Mouse (Mus musculus) frontal cortex, postnatal 10 days (tissue): ENCODE measurements around the gene Plp1.

ENCODE experiments used
- DNase-seq, 2 experiments: peaks; one replicate each; pipeline ENCODE4 v3.0.0; 2022; ENCODE audit warnings: low spot score in 2 of 2, mixed read lengths in 1 of 2

The Plp1 gene

GRCm38 (mm10) chrX:136822371-136822770 is at the start of gene Plp1:
Gene Plp1, plus strand, starts transcription at chrX:136822671.
- no peak for DNase-seq

GRCm38 (mm10) chrX:136773035-136773434 is 49.4 kb upstream of the Plp1 start:
- DNase-seq = no peak

DNA sequence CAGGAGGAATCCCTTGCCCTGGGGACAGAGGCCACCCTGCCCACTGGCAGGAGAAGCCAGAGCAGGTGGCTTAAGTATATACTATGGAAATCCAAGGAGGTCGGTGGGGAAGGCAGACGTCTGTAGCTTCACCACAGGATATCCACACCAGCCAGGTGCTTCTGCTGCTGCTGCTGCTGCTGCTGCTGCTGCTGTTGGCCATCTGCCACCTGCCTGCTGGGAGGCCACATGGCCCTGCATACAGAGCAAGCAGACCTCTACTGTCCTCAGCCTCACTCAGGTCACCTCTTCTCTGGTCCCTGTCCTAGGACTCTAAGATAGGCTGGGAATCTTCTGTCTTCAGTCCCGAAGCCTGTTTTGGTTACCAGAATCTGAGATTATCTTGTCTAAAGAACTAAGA is 44.4 kb upstream of the Plp1 start:
- DNase-seq = no peak

GRCm38 (mm10) chrX:136779262-136779661 is 43.2 kb upstream of the Plp1 start:
- DNase-seq = no peak

GRCm38 (mm10) chrX:136780041-136780440 is 42.4 kb upstream of the Plp1 start, which contains the start of gene Glra4:
Gene Glra4, minus strand, starts transcription at chrX:136780141.
- no peak for DNase-seq

- DNase-seq = no peak
Measured at GRCm38 (mm10) chrX:136789446-136789845, 33.0 kb upstream of the Plp1 start.

- DNase-seq = no peak
Measured at GRCm38 (mm10) chrX:136797223-136797622, 25.2 kb upstream of the Plp1 start.

DNA sequence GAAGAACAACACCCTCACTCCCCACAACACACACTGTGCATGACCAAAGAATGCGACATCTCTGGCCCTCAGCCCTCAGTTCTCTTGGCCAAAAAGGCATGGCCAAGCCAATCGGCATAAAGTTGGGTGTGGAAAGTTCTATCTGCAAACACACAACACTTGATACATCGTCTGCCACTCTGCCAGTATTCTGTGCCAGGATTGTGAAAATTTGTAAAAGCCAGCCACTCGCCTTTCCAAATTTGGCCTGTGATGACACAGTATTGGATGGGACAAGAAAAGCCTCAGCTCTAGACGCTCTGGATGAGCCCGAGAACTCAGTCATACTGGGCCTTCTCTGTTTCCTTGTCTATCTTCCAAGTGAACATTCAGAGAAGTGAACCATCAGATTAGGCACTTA is 2.7 kb upstream of the Plp1 start:
- no peak for DNase-seq

DNA sequence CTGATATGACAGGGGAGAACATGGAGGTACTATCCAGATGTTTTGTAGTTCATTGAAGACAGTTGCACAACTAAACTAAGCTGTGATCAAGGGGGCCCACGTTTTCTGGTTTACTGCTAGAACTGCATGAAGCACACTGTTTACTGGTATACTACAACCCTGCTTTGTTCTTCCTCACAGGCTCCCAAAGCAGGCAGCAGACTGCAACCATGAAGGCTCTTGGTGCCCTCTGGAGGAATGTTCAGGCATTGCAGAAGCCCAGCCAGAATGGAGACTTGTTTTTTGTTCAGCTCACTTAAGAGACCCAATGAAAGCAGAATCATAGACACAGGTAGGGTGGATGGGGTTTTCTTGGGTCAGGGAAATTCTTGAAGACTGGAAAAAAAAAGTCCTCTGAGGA is 2.2 kb upstream of the Plp1 start:
- peak; percentile 24 to 67 for DNase-seq

DNA sequence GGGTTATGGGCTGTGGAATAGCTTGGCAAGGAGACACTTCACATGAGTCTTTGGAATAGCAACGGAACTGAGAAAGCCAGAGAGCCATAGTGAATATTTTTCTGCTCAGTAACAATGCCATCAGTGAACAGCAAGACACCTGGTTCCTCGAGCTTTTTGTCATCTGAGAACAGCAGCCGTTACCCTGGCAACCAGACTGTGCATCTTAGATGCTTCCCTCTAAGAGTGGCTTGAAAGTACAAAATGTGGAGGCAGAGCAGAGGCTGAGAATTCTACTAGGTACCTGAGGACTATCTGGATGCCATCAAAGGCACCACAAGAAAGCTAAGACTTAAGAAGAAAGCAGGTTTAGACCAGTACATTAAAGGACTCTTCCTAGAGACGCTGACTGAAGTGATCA is 2.5 kb downstream of the Plp1 start:
- DNase-seq = no peak

GRCm38 (mm10) chrX:136828610-136829009 is 6.1 kb downstream of the Plp1 start:
- DNase-seq = no peak

DNA sequence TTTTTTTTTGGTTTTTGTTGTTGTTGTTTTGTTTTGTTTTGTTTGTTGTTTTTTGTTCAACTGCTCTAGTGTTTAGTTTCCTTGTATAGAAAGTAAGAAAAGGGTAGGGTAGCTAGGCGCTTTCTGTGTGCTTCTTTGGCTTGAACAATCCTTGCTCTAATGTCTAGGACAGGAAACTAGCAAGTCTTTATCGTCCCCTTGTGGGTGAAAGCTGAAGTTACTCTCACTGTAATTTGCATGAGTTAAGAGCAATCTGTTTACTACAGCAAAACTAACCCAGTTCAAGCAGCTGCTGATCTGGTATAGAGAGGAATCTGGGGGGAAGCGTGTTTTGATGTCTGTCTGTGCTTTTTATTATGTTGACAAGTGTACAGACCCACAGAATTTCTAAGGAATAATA is 27.8 kb downstream of the Plp1 start:
- no peak for DNase-seq

GRCm38 (mm10) chrX:136868061-136869040 is 45.9 kb downstream of the Plp1 start, which contains the start of gene Rab9b:
Gene Rab9b, minus strand, starts transcription at chrX:136868755.
- peak; percentile 16 to 30 for DNase-seq
